Mouse (Mus musculus) MEL (cell line): ENCODE results near the gene Wdr46. TPM values are rescaled to one million over a fixed set of nuclear protein-coding genes. Genes with fewer than 3 reads are reported as not detected.
A peak's percentile ranks its signal among the peaks of the same experiment; 100 is the strongest.

Experiments
- DNase-seq: peaks from one replicate; pipeline ENCODE4 v3.0.0; 2011; ENCODE audit warnings: low read depth, low spot score
- H3K27ac ChIP-seq: 2 replicates; pipeline ENCODE4 v1.5.1; 2012; ENCODE audit warnings: low read depth, mild to moderate bottlenecking, control low read depth, low read length, moderate library complexity; ENCODE audit not compliant: control insufficient read depth
- H3K27me3 ChIP-seq, 2 experiments: fragments of 150-350 bp in 1 of 2; sonication (generic) in 1 of 2; 2 replicates each; pipeline ENCODE4 v1.6.1; 2012; ENCODE audit warnings: low read length in 2 of 2, mild to moderate bottlenecking in 2 of 2, improper control_type of control experiment in 1 of 2, moderate library complexity in 1 of 2; ENCODE audit not compliant: insufficient read depth in 2 of 2, control insufficient read depth in 1 of 2
- H3K36me3 ChIP-seq, 2 experiments: 2 replicates each; pipeline ENCODE4 v1.6.1; 2012 to 2014; ENCODE audit warnings: low read length in 2 of 2, improper control_type of control experiment in 1 of 2, inconsistent platforms in 1 of 2, mild to moderate bottlenecking in 1 of 2; ENCODE audit not compliant: insufficient read depth in 2 of 2, control insufficient read depth in 1 of 2
- H3K4me1 ChIP-seq, 2 experiments: fragments of 150-350 bp in 1 of 2; sonication (generic) in 1 of 2; 2 replicates each; pipeline ENCODE4 v1.6.1; 2012; ENCODE audit warnings: low read length in 2 of 2, improper control_type of control experiment in 1 of 2, mild to moderate bottlenecking in 1 of 2; ENCODE audit not compliant: insufficient read depth in 2 of 2, control insufficient read depth in 1 of 2
- H3K4me3 ChIP-seq, 2 experiments: fragments of 150-350 bp in 1 of 2; sonication (generic) in 1 of 2; 2 replicates each; pipeline ENCODE4 v1.5.1; 2012; ENCODE audit warnings: low read depth in 2 of 2, low read length in 2 of 2, mild to moderate bottlenecking in 2 of 2, moderate library complexity in 2 of 2, control low read depth in 1 of 2, improper control_type of control experiment in 1 of 2; ENCODE audit not compliant: control insufficient read depth in 1 of 2, insufficient read depth in 1 of 2
- H3K79me2 ChIP-seq: 2 replicates; pipeline ENCODE4 v1.6.1; 2012; ENCODE audit warnings: mild to moderate bottlenecking, low read length, moderate library complexity; ENCODE audit not compliant: control insufficient read depth, poor library complexity, insufficient read depth
- H3K9ac ChIP-seq: 2 replicates; pipeline ENCODE4 v1.6.1; 2012; ENCODE audit warnings: low read depth, mild to moderate bottlenecking, control low read depth, low read length, moderate library complexity; ENCODE audit not compliant: control insufficient read depth, poor library complexity, severe bottlenecking
- H3K9me3 ChIP-seq: fragments of 150-350 bp; sonication (generic); replicated peaks from 2 replicates; pipeline ENCODE4 v1.6.1; 2012; ENCODE audit warnings: mild to moderate bottlenecking, low read length, improper control_type of control experiment, moderate library complexity; ENCODE audit not compliant: insufficient read depth
- BHLHE40 ChIP-seq: IDR thresholded peaks from 2 replicates; pipeline ENCODE4 v1.6.1; 2012; ENCODE audit warnings: low read depth, mild to moderate bottlenecking, inconsistent platforms, low read length, improper control_type of control experiment, borderline replicate concordance
- CHD1 ChIP-seq: IDR thresholded peaks from 2 replicates; pipeline ENCODE4 v1.6.1; 2012; ENCODE audit warnings: low read depth, mild to moderate bottlenecking, inconsistent platforms, low read length, improper control_type of control experiment
- CHD2 ChIP-seq: IDR thresholded peaks from 2 replicates; pipeline ENCODE4 v1.6.1; 2011; ENCODE audit warnings: low read length, improper control_type of control experiment
- CTCF ChIP-seq, 3 experiments: IDR thresholded peaks in 2 of 3; conservative IDR thresholded peaks in 1 of 3; 2 replicates each; pipeline ENCODE4 v1.5.1; 2011 to 2012; ENCODE audit warnings: low read length in 3 of 3, low read depth in 2 of 3, mild to moderate bottlenecking in 2 of 3, improper control_type of control experiment in 1 of 3, inconsistent platforms in 1 of 3, mixed read lengths in 1 of 3, moderate library complexity in 1 of 3; ENCODE audit not compliant: control insufficient read depth in 1 of 3, insufficient read depth in 1 of 3, poor library complexity in 1 of 3, severe bottlenecking in 1 of 3
- E2F4 ChIP-seq: IDR thresholded peaks from 2 replicates; pipeline ENCODE4 v1.6.1; 2011; ENCODE audit warnings: low read depth, low read length, improper control_type of control experiment, borderline replicate concordance
- ELF1 ChIP-seq: IDR thresholded peaks from 2 replicates; pipeline ENCODE4 v1.6.1; 2014; ENCODE audit warnings: low read depth, mild to moderate bottlenecking, inconsistent platforms, low read length, improper control_type of control experiment, moderate library complexity
- EP300 ChIP-seq, 2 experiments: IDR thresholded peaks; 2 replicates each; pipeline ENCODE4 v1.6.1; 2011; ENCODE audit warnings: improper control_type of control experiment in 2 of 2, low read length in 2 of 2, low read depth in 1 of 2, mild to moderate bottlenecking in 1 of 2
- GABPA ChIP-seq: IDR thresholded peaks from 2 replicates; pipeline ENCODE4 v1.6.1; 2012; ENCODE audit warnings: low read depth, mild to moderate bottlenecking, inconsistent platforms, low read length, improper control_type of control experiment, moderate library complexity
- GATA1 ChIP-seq: IDR thresholded peaks from 2 replicates; pipeline ENCODE4 v1.6.1; 2011; ENCODE audit warnings: low read depth, low read length, improper control_type of control experiment
- HCFC1 ChIP-seq: IDR thresholded peaks from 2 replicates; pipeline ENCODE4 v1.6.1; 2012; ENCODE audit warnings: low read depth, mild to moderate bottlenecking, inconsistent platforms, low read length, improper control_type of control experiment, moderate library complexity
- JUND ChIP-seq: IDR thresholded peaks from 2 replicates; pipeline ENCODE4 v1.6.1; 2011; ENCODE audit warnings: low read depth, mild to moderate bottlenecking, improper control_type of control experiment, low read length
- KAT2A ChIP-seq: conservative IDR thresholded peaks from 2 replicates; pipeline ENCODE4 v1.6.1; 2012; ENCODE audit warnings: low read depth, low read length, improper control_type of control experiment, inconsistent platforms
- MAFK ChIP-seq: IDR thresholded peaks from 2 replicates; pipeline ENCODE4 v1.6.1; 2011; ENCODE audit warnings: low read depth, mild to moderate bottlenecking, low read length, improper control_type of control experiment, borderline replicate concordance
- MAX ChIP-seq: IDR thresholded peaks from 2 replicates; pipeline ENCODE4 v1.6.1; 2011; ENCODE audit warnings: low read length, improper control_type of control experiment
- MAZ ChIP-seq: IDR thresholded peaks from 2 replicates; pipeline ENCODE4 v1.6.1; 2012; ENCODE audit warnings: low read depth, mild to moderate bottlenecking, inconsistent platforms, low read length, improper control_type of control experiment
- MEF2A ChIP-seq: IDR thresholded peaks from 2 replicates; pipeline ENCODE4 v1.6.1; 2014; ENCODE audit warnings: low read depth, mild to moderate bottlenecking, inconsistent platforms, low read length, improper control_type of control experiment; ENCODE audit not compliant: poor library complexity, insufficient replicate concordance, severe bottlenecking; ENCODE audit errors: extremely low read depth
- MXI1 ChIP-seq: IDR thresholded peaks from 2 replicates; pipeline ENCODE4 v1.6.1; 2011; ENCODE audit warnings: mild to moderate bottlenecking, low read depth, low read length, improper control_type of control experiment
- MYB ChIP-seq: IDR thresholded peaks from 2 replicates; pipeline ENCODE4 v1.6.1; 2011; ENCODE audit warnings: mild to moderate bottlenecking, low read depth, low read length, improper control_type of control experiment
- MYC ChIP-seq: IDR thresholded peaks from 2 replicates; pipeline ENCODE4 v1.6.1; 2011; ENCODE audit warnings: low read depth, mild to moderate bottlenecking, low read length, improper control_type of control experiment, moderate library complexity
- NELFE ChIP-seq: IDR thresholded peaks from 2 replicates; pipeline ENCODE4 v1.6.1; 2011; ENCODE audit warnings: low read depth, low read length, improper control_type of control experiment
- NRF1 ChIP-seq: IDR thresholded peaks from 2 replicates; pipeline ENCODE4 v1.6.1; 2014; ENCODE audit warnings: low read depth, mild to moderate bottlenecking, inconsistent platforms, low read length, improper control_type of control experiment, moderate library complexity; ENCODE audit not compliant: poor library complexity, insufficient read depth, severe bottlenecking
- POLR2AphosphoS2 ChIP-seq: IDR thresholded peaks from 2 replicates; pipeline ENCODE4 v1.6.1; 2011; ENCODE audit warnings: low read length, improper control_type of control experiment
- POLR2AphosphoS5 ChIP-seq: IDR thresholded peaks from 2 replicates; pipeline ENCODE4 v1.6.1; 2012; ENCODE audit warnings: low read depth, borderline replicate concordance, mild to moderate bottlenecking, inconsistent platforms, low read length, moderate library complexity, mixed read lengths
- RAD21 ChIP-seq: IDR thresholded peaks from 2 replicates; pipeline ENCODE4 v1.6.1; 2011; ENCODE audit warnings: mild to moderate bottlenecking, low read depth, low read length, improper control_type of control experiment
- SIN3A ChIP-seq: IDR thresholded peaks from 2 replicates; pipeline ENCODE4 v1.6.1; 2012; ENCODE audit warnings: low read length, improper control_type of control experiment, inconsistent platforms
- SMC3 ChIP-seq: IDR thresholded peaks from 2 replicates; pipeline ENCODE4 v1.6.1; 2011; ENCODE audit warnings: low read depth, low read length, improper control_type of control experiment
- TAL1 ChIP-seq: IDR thresholded peaks from 2 replicates; pipeline ENCODE4 v1.6.1; 2012; ENCODE audit warnings: mild to moderate bottlenecking, inconsistent platforms, low read length, moderate library complexity, mixed read lengths
- TBP ChIP-seq: IDR thresholded peaks from 2 replicates; pipeline ENCODE4 v1.8.0; 2011; ENCODE audit warnings: low read depth, low read length, improper control_type of control experiment
- TCF12 ChIP-seq: IDR thresholded peaks from 2 replicates; pipeline ENCODE4 v1.6.1; 2014; ENCODE audit warnings: low read depth, mild to moderate bottlenecking, inconsistent platforms, low read length, improper control_type of control experiment, moderate library complexity
- UBTF ChIP-seq: IDR thresholded peaks from 2 replicates; pipeline ENCODE4 v1.6.1; 2012; ENCODE audit warnings: low read depth, mild to moderate bottlenecking, inconsistent platforms, low read length, improper control_type of control experiment, moderate library complexity, borderline replicate concordance; ENCODE audit not compliant: insufficient read depth
- USF1 ChIP-seq: IDR thresholded peaks from 2 replicates; pipeline ENCODE4 v1.6.1; 2014; ENCODE audit warnings: low read depth, mild to moderate bottlenecking, inconsistent platforms, low read length, improper control_type of control experiment, moderate library complexity
- USF2 ChIP-seq, 2 experiments: IDR thresholded peaks; 2 replicates each; pipeline ENCODE4 v1.6.1; 2011 to 2012; ENCODE audit warnings: improper control_type of control experiment in 2 of 2, low read length in 2 of 2, borderline replicate concordance in 1 of 2, inconsistent platforms in 1 of 2, low read depth in 1 of 2, mild to moderate bottlenecking in 1 of 2; ENCODE audit not compliant: insufficient read depth in 1 of 2
- ZC3H11A ChIP-seq: IDR thresholded peaks from 2 replicates; pipeline ENCODE4 v1.6.1; 2012; ENCODE audit warnings: low read depth, mild to moderate bottlenecking, inconsistent platforms, low read length, improper control_type of control experiment
- ZKSCAN1 ChIP-seq: IDR thresholded peaks from 2 replicates; pipeline ENCODE4 v1.6.1; 2012; ENCODE audit warnings: low read depth, mild to moderate bottlenecking, inconsistent platforms, low read length, improper control_type of control experiment, moderate library complexity
- ZMIZ1 ChIP-seq: IDR thresholded peaks from 2 replicates; pipeline ENCODE4 v1.6.1; 2012; ENCODE audit warnings: low read depth, mild to moderate bottlenecking, inconsistent platforms, low read length, improper control_type of control experiment, moderate library complexity
- ZNF384 ChIP-seq: IDR thresholded peaks from 2 replicates; pipeline ENCODE4 v1.6.1; 2012; ENCODE audit warnings: low read depth, mild to moderate bottlenecking, inconsistent platforms, low read length, improper control_type of control experiment
- polyA plus RNA-seq, 2 experiments: library from polyadenylated mRNA; stranded (reverse) in 1 of 2; unstranded in 1 of 2; fragments of >175 nt in 1 of 2; fragments of >200 nt in 1 of 2; gene quantifications; 2 replicates each; pipeline versions ENCODE4 v1.2.1 to v1.2.4; 2012; ENCODE audit warnings: low replicate concordance in 2 of 2, low read depth in 1 of 2; ENCODE audit not compliant: insufficient read length in 2 of 2, insufficient read depth in 1 of 2, missing spikeins in 1 of 2
- total RNA-seq: library from RNA; depleted of rRNA; stranded (reverse); fragments of 300-350 nt; gene quantifications from 2 replicates; pipeline ENCODE4 v1.2.3, GENCODE M21; 2012; rRNA removed

Gene Wdr46
- 97.6 and 100 TPM in 2 replicates for total RNA-seq
- 100 to 1,000 TPM in 1 of 2 experiments, not detected in 1; 131 TPM for polyA plus RNA-seq

DNA sequence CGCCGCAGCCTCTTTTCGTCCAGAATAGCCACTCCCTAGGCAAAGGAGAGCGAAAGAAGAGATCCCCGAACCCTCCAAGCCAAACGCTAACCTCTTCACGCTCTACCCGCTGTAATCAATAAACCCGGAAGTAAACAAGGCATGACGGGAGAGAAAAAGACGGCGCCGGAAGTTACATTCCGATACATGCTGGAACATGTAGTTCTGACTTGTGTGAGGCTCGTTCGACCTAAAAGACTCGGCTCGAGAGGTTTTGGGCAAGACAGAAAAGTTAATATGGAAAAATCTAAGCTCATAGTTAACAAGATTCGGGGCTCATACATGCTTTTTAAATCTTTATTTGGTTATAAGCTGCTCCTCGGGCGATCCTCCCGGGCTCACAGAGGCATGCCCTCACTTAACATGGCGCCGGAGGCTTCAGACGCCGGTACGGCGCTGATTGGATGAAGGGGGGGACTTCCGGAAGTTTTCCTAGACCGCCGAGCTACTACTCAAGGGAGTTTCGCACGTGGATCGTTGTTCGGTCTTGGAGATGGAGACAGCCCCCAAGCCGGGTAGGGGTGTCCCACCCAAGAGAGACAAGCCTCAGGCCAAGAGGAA lies at the start of gene Wdr46, which contains the start of gene Pfdn6:
Wdr46 (plus strand) TSS at position 455 of the 600 bp plus-strand sequence.
Pfdn6 (minus strand) TSS at position 138 of the 600 bp plus-strand sequence.
- Histone ChIP-seq H3K27me3 (no peaks in the 10 kb centered on the region), H3K27ac (peak within 1 kb of the TSS; percentile 82), H3K79me2 (peaks cover 27% of the 10 kb centered on the region), H3K4me3 (peak within 1 kb of the TSS; percentile 73 to 77), H3K36me3 (no peaks in the 10 kb centered on the region; a peak in 2 of 4 replicates), H3K9ac (peak within 1 kb of the TSS; percentile 84), H3K9me3 (no peaks in the 10 kb centered on the region), H3K4me1 (peaks cover 0 to 3% of the 10 kb centered on the region in 2 experiments; a peak in 2 of 4 replicates)
- DNase-seq: peak; percentile 96
- TF ChIP-seq EP300 (IDR thresholded peaks at IDR 0.05; ENCODE audit: low read depth in 1 of 2, low read length in 2 of 2) (no peak), USF1 (no peak), MAX (peak; percentile 83), ZKSCAN1 (no peak), USF2 (IDR thresholded peaks at IDR 0.05; ENCODE audit: borderline replicate concordance in 1 of 2, insufficient read depth in 1 of 2, low read depth in 1 of 2, low read length in 2 of 2) (no peak), CTCF (IDR thresholded peaks at IDR 0.05 in 2 of 3, conservative IDR thresholded peaks at IDR 0.05 in 1 of 3; ENCODE audit: control insufficient read depth in 1 of 3, insufficient read depth in 1 of 3, low read depth in 2 of 3, low read length in 3 of 3, poor library complexity in 1 of 3, severe bottlenecking in 1 of 3) (no peak), ZNF384 (no peak), MYC (peak; percentile 88), ELF1 (peak; percentile 83), BHLHE40 (0 out of 2 replicates have a peak, but pooled peaks have one; percentile 9), KAT2A (peak; percentile 97), MYB (no peak), SMC3 (no peak), GABPA (no peak), HCFC1 (peak; percentile 97), E2F4 (no peak), MAFK (no peak), UBTF (no peak), POLR2AphosphoS5 (no peak), GATA1 (0 out of 2 replicates have a peak, but pooled peaks have one; percentile 29), SIN3A (peak; percentile 99), TBP (peak; percentile 38; the same call in 1 of the 2 replicates), MAZ (peak; percentile 83; the same call in 1 of the 2 replicates), ZC3H11A (no peak), ZMIZ1 (no peak), POLR2AphosphoS2 (peak; percentile 74; the same call in 1 of the 2 replicates), JUND (no peak), CHD2 (peak; percentile 69), MXI1 (peak; percentile 99), NRF1 (no peak), CHD1 (no peak), MEF2A (no peak), RAD21 (no peak), NELFE (peak; percentile 53), TAL1 (no peak), TCF12 (no peak)
